Mouse (Mus musculus): ENCODE measurements around the gene Arid1b. TPM values are rescaled to one million over a fixed set of nuclear protein-coding genes. Genes with fewer than 3 reads are reported as not detected.
A peak's percentile ranks its signal among the peaks of the same experiment; 100 is the strongest.
"Not testable (repeated sequence)": the region's sequence is repeated elsewhere in the genome, so short reads cannot be mapped to it uniquely, and the experiment has no call there.

The Arid1b gene
- polyA plus RNA-seq, 1 experiment from 2014 or later = 10.5 TPM

DNA sequence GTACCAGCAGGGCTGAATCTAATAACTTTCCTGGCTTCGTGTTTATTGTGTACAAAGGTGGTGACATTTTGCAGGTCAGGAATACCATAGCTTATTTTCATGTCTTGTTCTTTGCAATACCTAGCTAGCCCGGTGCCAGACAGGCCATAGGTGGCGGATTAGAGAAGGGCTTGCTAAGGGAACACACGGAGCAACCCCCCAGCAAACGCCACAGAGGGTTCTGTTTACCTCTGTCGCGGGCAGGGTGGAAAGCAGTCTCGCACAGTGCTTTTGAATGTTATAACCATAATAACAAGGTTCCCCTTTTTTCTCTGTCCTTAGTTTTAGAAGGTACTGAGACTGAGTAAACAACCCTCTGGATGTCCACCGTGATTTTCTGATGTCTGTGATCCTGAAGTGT is 83.9 kb downstream of the Arid1b start:
- H3K9me3 ChIP-seq (replicated peaks; ENCODE audit: control insufficient read depth, low read length) = no peaks in the 10 kb centered on the region
- 40% methylated on average over 9 of the region's 9 CpGs for WGBS
- peaks cover 40% of the 10 kb centered on the region for H3K4me1 ChIP-seq (ENCODE audit: control insufficient read depth, insufficient read depth, low read length)
- H3K4me2 ChIP-seq (ENCODE audit: low read depth, low read length) = no peak overlapping the region
- H3K27ac ChIP-seq (ENCODE audit: low read length) = no peak overlapping the region
- H3K36me3 ChIP-seq (ENCODE audit: control insufficient read depth, insufficient read depth, low read length) = no peaks in the 10 kb centered on the region
- no peak overlapping the region for H3K9ac ChIP-seq (ENCODE audit: low read length)
- H3K4me3 ChIP-seq (replicated peaks; ENCODE audit: low read length) = no peak overlapping the region
- ATAC-seq (ENCODE audit: insufficient read depth, low FRiP score) = no peak
- no peaks in the 10 kb centered on the region for H3K27me3 ChIP-seq (ENCODE audit: control insufficient read depth, insufficient read depth, low read length)

DNA sequence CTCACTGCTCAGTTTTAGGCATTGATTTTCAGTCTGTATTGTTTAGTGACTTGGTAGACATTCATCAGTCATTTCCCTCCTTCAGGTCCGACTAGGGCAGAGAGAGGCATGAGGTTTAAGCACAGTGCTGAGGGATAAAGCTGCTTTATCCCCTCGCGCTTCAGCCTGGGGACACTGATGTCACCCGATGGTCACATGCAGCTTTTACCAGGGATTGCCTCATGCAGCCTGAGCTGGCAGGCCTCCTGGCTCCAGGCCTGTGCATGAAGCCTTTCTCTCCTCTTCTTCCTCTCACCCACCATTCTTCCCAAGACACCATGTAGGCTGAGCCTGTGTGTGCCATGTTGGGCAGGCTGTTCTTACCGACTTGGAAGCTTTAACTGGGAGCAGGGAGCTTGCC is 84.4 kb downstream of the Arid1b start:
- H3K27ac ChIP-seq (ENCODE audit: low read length) = no peak overlapping the region
- H3K9me3 ChIP-seq (replicated peaks; ENCODE audit: control insufficient read depth, low read length) = no peaks in the 10 kb centered on the region
- H3K27me3 ChIP-seq (ENCODE audit: control insufficient read depth, insufficient read depth, low read length) = no peaks in the 10 kb centered on the region
- no peaks in the 10 kb centered on the region for H3K36me3 ChIP-seq (ENCODE audit: control insufficient read depth, insufficient read depth, low read length)
- no peak overlapping the region for H3K4me3 ChIP-seq (replicated peaks; ENCODE audit: low read length)
- no peak overlapping the region for H3K9ac ChIP-seq (ENCODE audit: low read length)
- WGBS = 65% methylated on average over 5 of the region's 5 CpGs
- H3K4me1 ChIP-seq (ENCODE audit: control insufficient read depth, insufficient read depth, low read length) = peaks cover 45% of the 10 kb centered on the region
- H3K4me2 ChIP-seq (ENCODE audit: low read depth, low read length) = no peak overlapping the region
- no peak for ATAC-seq (ENCODE audit: insufficient read depth, low FRiP score)

GRCm38 (mm10) chr17:5080884-5081419 is 86.8 kb downstream of the Arid1b start:
- no peak for ATAC-seq (ENCODE audit: insufficient read depth, low FRiP score)
- Histone ChIP-seq H3K4me3 (replicated peaks; ENCODE audit: low read length) (no peak overlapping the region), H3K9me3 (replicated peaks; ENCODE audit: control insufficient read depth, low read length) (no peaks in the 10 kb centered on the region), H3K4me2 (ENCODE audit: low read depth, low read length) (no peak overlapping the region), H3K27me3 (ENCODE audit: control insufficient read depth, insufficient read depth, low read length) (no peaks in the 10 kb centered on the region), H3K4me1 (ENCODE audit: control insufficient read depth, insufficient read depth, low read length) (peaks cover 64% of the 10 kb centered on the region), H3K27ac (ENCODE audit: low read length) (peak overlapping the region; percentile 72; the same call in 1 of the 2 replicates), H3K36me3 (ENCODE audit: control insufficient read depth, insufficient read depth, low read length) (no peaks in the 10 kb centered on the region), H3K9ac (ENCODE audit: low read length) (no peak overlapping the region)
- WGBS = 42% methylated on average over 12 of the region's 12 CpGs

GRCm38 (mm10) chr17:5082274-5082673 is 88.1 kb downstream of the Arid1b start:
- H3K4me2 ChIP-seq (ENCODE audit: low read depth, low read length) = no peak overlapping the region
- H3K4me1 ChIP-seq (ENCODE audit: control insufficient read depth, insufficient read depth, low read length) = peaks cover 66% of the 10 kb centered on the region
- no peaks in the 10 kb centered on the region for H3K9me3 ChIP-seq (replicated peaks; ENCODE audit: control insufficient read depth, low read length)
- 66% methylated on average over 8 of the region's 8 CpGs for WGBS
- peak; percentile 84 for ATAC-seq (ENCODE audit: insufficient read depth, low FRiP score)
- H3K27ac ChIP-seq (ENCODE audit: low read length) = peak overlapping the region; percentile 72
- H3K36me3 ChIP-seq (ENCODE audit: control insufficient read depth, insufficient read depth, low read length) = no peaks in the 10 kb centered on the region
- H3K4me3 ChIP-seq (replicated peaks; ENCODE audit: low read length) = no peak overlapping the region
- no peak overlapping the region for H3K9ac ChIP-seq (ENCODE audit: low read length)
- no peaks in the 10 kb centered on the region for H3K27me3 ChIP-seq (ENCODE audit: control insufficient read depth, insufficient read depth, low read length)

DNA sequence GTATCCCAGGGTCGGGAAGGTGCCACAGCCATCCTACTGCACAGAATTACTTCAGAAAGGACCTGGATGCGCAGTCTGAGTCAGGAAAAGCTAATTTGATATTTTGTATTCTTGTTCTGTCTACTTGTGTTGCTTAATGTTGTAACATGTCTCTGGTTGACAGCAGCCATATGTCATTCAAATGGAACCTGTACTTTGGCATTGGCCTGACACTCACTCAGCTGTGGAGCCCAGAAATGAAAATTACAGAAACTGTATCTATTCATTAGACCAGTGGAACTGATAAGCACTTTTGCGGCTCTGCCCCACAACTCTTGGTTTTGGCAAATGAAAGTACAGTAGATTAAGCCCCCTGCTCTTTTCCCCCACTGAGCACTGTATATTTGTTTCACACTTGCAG is 89.4 kb downstream of the Arid1b start:
- Histone ChIP-seq H3K27ac (ENCODE audit: low read length) (peak overlapping the region; percentile 72), H3K27me3 (ENCODE audit: control insufficient read depth, insufficient read depth, low read length) (no peaks in the 10 kb centered on the region), H3K9me3 (replicated peaks; ENCODE audit: control insufficient read depth, low read length) (no peaks in the 10 kb centered on the region), H3K9ac (ENCODE audit: low read length) (no peak overlapping the region), H3K4me2 (ENCODE audit: low read depth, low read length) (no peak overlapping the region), H3K36me3 (ENCODE audit: control insufficient read depth, insufficient read depth, low read length) (no peaks in the 10 kb centered on the region), H3K4me3 (replicated peaks; ENCODE audit: low read length) (no peak overlapping the region), H3K4me1 (ENCODE audit: control insufficient read depth, insufficient read depth, low read length) (peaks cover 64% of the 10 kb centered on the region)
- no peak for ATAC-seq (ENCODE audit: insufficient read depth, low FRiP score)
- 76% methylated on average over 3 of the region's 3 CpGs for WGBS

DNA sequence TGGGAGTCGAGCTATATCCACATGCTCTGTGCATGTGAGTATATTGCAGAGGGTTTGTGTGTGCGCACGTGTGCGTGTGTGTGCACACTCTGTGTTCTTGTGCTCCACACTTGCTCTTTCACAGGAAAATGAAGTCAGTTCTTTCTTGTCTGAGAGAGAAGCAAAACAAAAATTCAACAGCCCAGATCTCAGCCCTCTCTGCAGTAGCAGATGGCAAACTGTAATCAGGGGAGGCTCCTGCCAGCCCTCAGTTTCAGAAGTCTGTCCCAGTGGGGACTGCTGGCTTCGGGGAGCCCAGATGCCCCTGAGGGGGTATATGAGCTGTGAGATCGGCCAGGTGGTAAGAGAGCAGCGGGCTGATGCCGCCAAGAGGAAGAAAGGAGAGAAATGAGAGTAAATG is 90.0 kb downstream of the Arid1b start:
- 52% methylated on average over 8 of the region's 8 CpGs for WGBS
- H3K27me3 ChIP-seq (ENCODE audit: control insufficient read depth, insufficient read depth, low read length) = no peaks in the 10 kb centered on the region
- no peak overlapping the region for H3K4me3 ChIP-seq (replicated peaks; ENCODE audit: low read length)
- H3K9me3 ChIP-seq (replicated peaks; ENCODE audit: control insufficient read depth, low read length) = no peaks in the 10 kb centered on the region
- peaks cover 64% of the 10 kb centered on the region for H3K4me1 ChIP-seq (ENCODE audit: control insufficient read depth, insufficient read depth, low read length)
- peak overlapping the region; percentile 37; the same call in 1 of the 2 replicates for H3K9ac ChIP-seq (ENCODE audit: low read length)
- H3K4me2 ChIP-seq (ENCODE audit: low read depth, low read length) = no peak overlapping the region
- H3K27ac ChIP-seq (ENCODE audit: low read length) = no peak overlapping the region
- no peaks in the 10 kb centered on the region for H3K36me3 ChIP-seq (ENCODE audit: control insufficient read depth, insufficient read depth, low read length)
- no peak for ATAC-seq (ENCODE audit: insufficient read depth, low FRiP score)

DNA sequence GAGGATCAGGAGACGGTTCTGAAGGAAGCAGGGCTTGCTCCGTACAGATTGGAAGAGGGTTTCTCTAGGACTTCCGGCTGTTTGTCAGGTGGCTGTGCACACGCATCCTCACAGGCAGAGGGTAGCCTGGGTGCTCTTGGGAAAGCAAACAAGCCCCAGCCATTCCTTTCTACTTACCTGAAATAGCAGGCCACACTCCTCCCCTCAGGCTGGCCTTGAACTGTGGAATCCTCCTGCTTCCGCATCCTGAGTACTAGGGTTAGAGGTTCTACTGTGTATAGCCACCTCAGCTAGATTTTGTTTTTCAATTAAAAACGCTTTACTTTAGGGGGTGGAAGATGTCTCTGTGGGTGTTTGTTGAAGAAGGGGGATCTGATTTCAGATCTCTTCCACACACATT is 90.9 kb downstream of the Arid1b start:
- no peaks in the 10 kb centered on the region for H3K36me3 ChIP-seq (ENCODE audit: control insufficient read depth, insufficient read depth, low read length)
- H3K4me2 ChIP-seq (ENCODE audit: low read depth, low read length) = no peak overlapping the region
- no peaks in the 10 kb centered on the region for H3K27me3 ChIP-seq (ENCODE audit: control insufficient read depth, insufficient read depth, low read length)
- no peaks in the 10 kb centered on the region for H3K9me3 ChIP-seq (replicated peaks; ENCODE audit: control insufficient read depth, low read length)
- peaks cover 69% of the 10 kb centered on the region for H3K4me1 ChIP-seq (ENCODE audit: control insufficient read depth, insufficient read depth, low read length)
- WGBS = 52% methylated on average over 6 of the region's 6 CpGs
- no peak overlapping the region for H3K4me3 ChIP-seq (replicated peaks; ENCODE audit: low read length)
- ATAC-seq (ENCODE audit: insufficient read depth, low FRiP score) = no peak
- no peak overlapping the region for H3K9ac ChIP-seq (ENCODE audit: low read length)
- no peak overlapping the region for H3K27ac ChIP-seq (ENCODE audit: low read length)

DNA sequence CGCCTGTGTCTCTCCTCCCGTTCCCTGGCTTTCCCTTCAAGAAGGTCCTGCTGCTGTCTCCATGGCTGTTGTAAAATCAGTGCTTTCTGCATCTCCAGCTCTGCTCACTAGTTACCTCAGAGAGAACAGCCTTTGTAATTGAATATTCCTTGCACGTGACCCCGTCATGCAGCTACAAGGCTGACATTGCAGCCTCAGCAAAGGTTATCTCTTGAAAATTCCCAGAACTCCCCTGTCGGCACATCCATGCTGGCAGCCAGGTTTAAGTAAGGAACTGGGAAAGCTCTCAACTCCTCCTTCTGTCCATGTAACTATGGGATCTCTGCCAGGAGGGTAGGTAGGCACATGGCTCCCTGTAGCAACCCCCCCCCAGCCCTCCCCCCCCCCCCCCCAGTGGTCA is 91.8 kb downstream of the Arid1b start:
- no peak for ATAC-seq (ENCODE audit: insufficient read depth, low FRiP score)

GRCm38 (mm10) chr17:5088241-5088640 is 94.1 kb downstream of the Arid1b start:
- H3K27ac ChIP-seq (ENCODE audit: low read length); H3K9me3 ChIP-seq (replicated peaks; ENCODE audit: control insufficient read depth, low read length); H3K4me2 ChIP-seq (ENCODE audit: low read depth, low read length); H3K9ac ChIP-seq (ENCODE audit: low read length); ATAC-seq (ENCODE audit: insufficient read depth, low FRiP score); H3K4me3 ChIP-seq (replicated peaks; ENCODE audit: low read length); H3K27me3 ChIP-seq (ENCODE audit: control insufficient read depth, insufficient read depth, low read length); H3K36me3 ChIP-seq (ENCODE audit: control insufficient read depth, insufficient read depth, low read length): not testable (repeated sequence)
- peaks cover 55% of the 10 kb centered on the region for H3K4me1 ChIP-seq (ENCODE audit: control insufficient read depth, insufficient read depth, low read length)
- WGBS = 60% methylated on average over 2 of the region's 2 CpGs

More for the DNA sequence above, 91.8 kb downstream of the Arid1b start:
- Histone ChIP-seq H3K27ac (ENCODE audit: low read length) (no peak overlapping the region), H3K9ac (ENCODE audit: low read length) (no peak overlapping the region), H3K9me3 (replicated peaks; ENCODE audit: control insufficient read depth, low read length) (no peaks in the 10 kb centered on the region), H3K4me2 (ENCODE audit: low read depth, low read length) (no peak overlapping the region), H3K4me1 (ENCODE audit: control insufficient read depth, insufficient read depth, low read length) (peaks cover 63% of the 10 kb centered on the region), H3K36me3 (ENCODE audit: control insufficient read depth, insufficient read depth, low read length) (no peaks in the 10 kb centered on the region), H3K4me3 (replicated peaks; ENCODE audit: low read length) (no peak overlapping the region), H3K27me3 (ENCODE audit: control insufficient read depth, insufficient read depth, low read length) (no peaks in the 10 kb centered on the region)
- 38% methylated on average over 5 of the region's 5 CpGs for WGBS
